Mouse (Mus musculus): ENCODE results near the gene Pawr. TPM values are rescaled to one million over a fixed set of nuclear protein-coding genes. Genes with fewer than 3 reads are reported as not detected.
"Not testable (repeated sequence)": the region's sequence is repeated elsewhere in the genome, so short reads cannot be mapped to it uniquely, and the experiment has no call there.

Pawr gene
- total RNA-seq, 1 experiment from 2014 or later = 10.9 TPM

DNA sequence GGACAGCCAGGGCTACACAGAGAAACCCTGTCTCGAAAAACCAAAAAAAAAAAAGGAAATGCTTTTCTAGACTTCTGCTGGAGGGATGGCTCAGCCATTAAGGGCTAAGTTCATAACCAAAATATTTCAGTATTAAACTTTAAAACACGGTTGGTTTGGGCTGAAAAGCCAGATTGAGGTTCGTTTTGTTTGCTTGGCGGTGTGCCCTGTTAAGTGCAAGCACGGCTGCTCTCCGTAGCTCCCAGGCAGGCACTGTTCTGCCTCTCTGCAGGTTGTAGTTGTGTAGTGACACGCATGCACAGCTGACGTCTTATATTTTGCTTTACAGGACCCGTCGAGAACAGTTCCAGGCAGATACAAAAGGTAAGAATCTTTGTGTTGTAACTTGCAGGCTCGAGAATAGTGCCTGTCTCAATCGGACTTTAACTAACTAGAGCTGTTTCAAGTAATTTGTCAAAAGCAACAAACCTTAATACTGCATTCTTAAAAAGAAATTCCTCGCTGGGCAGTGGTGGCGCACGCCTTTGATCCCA lies 59.5 kb downstream of the Pawr start:
- no peak for DNase-seq

DNA sequence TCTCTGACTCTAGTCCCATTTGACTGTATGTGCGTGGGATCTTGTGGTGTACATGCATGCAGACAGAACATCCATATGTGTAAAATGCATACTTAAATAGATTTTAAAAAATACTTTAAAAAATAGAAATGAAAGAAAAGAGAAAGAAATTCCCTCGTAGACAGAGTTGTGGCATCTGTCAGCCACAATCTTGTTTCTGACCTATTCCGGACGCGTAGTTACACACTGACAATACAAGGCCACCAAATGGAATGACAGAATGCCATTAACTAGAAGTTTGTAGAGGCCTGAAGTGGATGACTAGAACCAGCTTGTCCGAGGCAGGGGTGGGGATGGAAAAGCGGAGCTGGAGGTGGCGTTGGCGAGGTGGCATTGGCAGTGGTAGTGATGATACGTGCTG lies 60.2 kb downstream of the Pawr start:
- no peak for DNase-seq

DNA sequence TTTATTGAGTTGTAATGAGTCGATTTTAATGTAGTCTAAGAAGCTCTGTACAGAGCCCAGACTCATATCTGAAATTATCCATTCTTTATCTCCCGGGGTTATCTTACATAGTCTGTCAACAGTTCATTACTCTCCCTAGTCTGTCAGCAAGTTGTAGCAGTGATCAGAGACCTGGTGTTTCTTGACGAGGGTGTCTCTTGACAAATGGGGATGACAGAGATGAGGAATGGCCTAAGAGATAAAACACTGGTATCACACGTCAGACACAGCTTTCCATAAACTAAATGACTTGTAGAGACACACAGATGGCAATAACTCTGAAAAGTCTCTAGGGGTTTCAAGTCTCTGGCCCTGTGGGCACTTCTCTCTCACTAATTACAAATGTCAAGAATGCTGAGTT lies 62.4 kb downstream of the Pawr start:
- no peak for DNase-seq

DNA sequence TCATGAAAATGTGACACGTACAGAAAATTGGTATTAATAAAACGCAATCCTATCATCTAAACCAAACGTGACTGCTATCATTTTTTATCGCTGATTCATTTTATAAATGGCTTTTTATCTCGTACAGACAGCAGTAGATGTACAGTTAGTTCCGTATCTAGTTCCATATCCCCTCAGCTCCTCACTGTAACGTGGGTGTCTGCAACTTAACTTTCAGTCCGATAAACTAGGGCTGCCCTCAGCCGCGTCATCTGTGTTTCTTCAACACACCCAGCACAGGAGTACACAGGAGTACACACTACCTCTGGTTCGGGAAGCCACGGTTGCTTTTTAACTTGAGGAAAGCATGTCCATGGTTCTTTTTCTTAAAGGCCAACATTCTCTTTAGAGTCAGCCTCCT lies 63.3 kb downstream of the Pawr start:
- DNase-seq = no peak

DNA sequence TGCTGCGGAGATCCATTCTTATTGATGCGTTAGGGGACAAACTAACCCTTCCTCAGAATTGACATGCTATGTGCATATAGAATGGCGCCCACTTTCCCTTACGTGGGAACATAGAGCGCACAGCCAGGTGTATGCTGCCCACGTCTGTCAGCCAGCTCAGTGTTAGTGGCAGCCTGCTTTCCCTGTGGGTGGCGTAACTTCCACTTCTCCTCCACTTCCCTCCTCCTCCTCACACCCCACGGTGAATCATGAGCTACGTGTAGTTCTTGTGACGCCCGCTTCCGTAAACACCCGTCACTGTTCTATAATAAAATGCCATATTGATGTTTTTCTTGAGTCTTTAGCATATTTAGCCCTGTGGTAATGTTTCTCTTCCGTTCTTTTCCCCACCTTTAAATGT lies 63.7 kb downstream of the Pawr start:
- DNase-seq = no peak

DNA sequence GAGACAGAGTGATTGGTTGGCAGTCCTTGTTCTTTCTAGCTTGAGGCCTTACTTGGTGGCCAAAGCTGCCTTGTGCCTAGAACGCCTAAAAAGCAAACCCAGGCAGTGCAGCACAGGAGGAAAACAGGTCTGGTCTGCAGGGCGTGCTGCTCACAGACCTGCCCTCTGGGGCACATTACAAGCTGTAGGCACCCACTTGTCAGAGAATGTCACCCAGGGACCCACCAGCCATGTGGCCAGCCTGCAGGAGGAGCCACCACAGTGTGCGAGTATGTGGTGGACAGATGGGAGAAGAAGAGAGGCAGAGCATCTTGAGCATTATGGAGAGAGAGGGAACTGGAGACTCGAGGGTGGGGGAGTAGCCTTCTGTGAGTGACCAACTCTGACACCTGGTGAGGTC lies 70.8 kb downstream of the Pawr start:
- DNase-seq = no peak

DNA sequence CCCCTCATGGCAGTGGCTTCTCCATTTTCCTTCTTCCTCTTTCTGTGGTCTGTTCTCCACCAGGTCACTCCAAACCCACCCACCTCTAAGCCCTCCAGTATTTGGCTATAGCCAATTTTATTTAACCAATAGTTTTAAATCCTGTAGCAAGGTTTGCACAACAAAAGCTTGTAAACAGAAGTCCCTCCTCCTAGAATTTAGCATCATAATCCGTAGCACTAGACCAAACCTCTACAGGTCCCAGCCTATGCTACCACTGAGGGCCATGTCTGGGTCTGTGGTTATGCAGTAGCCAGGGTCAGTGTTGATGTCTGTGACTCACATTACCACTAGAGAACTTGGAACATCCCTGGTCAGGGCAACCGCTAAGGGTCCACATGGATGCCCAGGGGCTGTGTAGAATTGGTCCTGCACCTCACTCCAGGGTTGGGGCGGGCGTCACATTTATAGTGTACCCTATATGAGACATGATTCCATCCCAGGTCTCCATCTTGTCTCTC lies 71.5 kb downstream of the Pawr start:
- no peak for DNase-seq

DNA sequence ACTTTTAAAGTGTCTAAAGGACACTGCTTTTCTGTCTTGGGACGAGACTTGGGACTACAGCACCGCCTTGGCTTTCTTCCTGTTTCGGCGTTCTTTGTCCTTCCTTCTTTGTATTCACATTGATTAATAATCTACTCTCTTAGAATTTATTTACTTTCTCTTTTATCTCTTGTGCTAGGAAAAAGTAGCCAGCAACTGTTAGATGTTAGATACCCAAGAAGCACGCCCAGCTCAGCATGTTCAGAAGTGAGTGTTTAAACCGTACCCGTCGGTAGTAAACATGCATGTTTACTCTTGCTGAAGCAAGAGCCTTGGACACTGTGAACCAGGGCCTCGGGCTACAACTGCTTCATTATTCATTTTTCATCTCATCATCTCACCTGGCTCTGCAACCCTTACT lies 72.2 kb downstream of the Pawr start:
- DNase-seq = no peak

DNA sequence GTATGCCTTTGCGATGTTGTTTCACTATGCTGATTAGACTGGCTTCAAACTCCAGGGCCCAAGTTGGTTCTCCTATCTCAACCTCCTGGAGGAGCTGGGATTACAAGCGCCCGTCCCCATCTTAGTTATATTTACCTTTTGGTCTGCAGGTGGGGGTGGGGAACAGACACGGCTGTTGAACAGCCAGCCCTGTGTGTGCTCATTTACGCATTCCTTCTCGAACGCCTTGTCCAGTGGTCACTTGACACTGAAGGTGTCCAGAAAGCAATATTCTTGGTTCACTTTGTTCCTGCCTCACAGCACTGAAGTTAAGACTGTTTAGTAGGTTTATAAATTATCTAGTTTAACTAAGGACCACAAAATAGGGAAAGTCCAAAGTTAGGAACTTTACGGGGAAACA lies 73.2 kb downstream of the Pawr start:
- no peak for DNase-seq

DNA sequence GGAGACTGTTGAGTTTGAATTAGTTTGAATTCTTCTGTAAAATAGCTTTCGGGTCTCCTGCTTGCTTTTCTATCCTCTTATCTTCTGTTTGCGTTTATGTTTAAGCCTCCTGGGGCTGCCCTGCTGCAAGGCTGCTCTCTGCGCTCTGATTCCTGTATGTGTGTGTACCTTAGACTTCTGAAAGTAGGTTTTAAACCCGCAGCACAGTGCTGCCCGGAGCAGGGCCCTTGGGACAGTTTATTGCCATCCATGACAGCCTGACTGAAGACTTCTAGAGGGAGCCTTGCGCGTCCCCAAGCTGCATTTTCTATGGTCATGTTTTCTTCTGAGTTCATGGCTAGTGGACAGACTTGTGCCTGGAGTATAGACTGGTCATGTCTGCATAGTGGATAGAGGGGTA lies 74.0 kb downstream of the Pawr start:
- no peak for DNase-seq

DNA sequence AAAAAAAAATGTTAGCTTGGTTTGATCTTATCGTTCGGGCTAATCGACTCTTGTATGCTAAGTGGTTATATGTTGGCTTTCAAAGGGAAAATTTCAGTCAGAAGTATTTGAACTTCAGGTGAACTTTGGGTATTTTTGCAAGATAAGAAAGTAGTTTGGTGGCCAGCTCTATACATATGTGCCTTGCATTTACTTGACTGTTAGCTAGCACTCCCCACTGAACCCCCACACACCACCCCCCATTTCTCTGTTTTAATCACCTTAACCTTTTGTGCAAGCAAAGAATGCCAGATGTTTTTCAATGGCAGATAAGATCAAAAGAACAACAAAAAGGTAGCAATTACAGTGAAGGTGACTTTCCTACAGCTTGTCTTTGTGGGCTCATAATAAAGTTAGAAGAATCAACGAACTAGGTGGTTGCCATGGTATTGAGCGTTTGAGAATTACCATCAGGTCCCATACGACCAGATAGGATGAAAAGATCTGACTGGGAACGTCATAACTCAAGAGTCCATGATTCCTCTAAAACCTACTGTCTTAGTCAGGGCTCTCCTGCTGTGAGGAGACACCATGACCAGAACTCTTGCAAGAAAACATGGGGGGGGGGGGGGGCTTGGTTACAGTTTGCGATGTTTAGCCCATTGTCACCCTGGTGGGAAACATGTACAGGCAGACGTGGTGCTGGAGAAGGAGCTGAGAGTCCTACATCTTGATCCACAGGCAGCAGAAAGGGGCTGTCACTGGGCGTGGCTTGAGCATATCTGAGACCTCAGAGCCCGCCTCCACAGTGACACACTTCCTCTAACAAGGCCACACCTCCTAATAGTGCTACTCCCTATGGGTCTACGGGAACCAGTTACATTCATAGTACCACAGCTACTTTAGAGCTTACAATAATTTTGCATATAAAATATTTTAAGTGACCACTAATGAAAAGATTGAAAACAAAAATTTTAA lies 75.2 kb downstream of the Pawr start:
- DNase-seq = no peak

DNA sequence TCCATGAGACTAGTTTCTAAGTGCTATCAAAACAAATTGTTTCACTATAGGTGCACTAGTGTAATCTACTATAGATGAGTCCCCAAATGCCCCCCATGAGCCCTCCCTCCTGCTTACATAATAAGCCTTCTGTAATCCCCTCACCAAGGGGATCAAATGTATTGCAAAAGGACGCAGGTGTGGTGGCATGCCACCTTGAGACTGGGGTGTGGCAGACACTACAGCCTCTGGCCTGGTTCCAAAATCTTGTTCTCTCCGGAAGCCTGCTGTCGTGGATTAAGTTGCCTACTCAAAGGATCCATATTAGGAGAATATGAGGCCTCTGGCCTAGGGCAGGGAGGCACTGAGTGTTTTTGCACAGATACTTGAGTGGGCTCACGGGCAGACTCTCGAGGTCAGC lies 76.1 kb downstream of the Pawr start:
- DNase-seq = no peak

DNA sequence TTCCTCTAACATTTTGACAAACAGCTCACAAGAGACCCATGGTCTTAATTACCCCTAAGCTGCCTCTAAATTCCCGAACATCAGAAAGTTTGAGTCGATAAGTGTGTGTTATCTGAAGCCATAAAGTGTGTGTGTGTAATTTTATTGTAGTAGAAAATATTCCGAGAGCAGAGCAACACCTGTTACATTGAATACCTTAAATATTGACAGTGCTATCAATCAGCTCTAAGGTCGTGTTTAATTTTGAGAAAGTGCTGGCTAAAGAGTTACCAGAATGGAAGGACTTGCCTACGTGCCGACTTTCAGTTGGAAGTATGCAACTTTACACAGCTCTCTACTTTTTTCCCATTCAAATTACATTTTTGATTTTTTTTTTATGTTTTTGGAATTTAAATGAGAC lies 76.5 kb downstream of the Pawr start:
- DNase-seq = no peak

DNA sequence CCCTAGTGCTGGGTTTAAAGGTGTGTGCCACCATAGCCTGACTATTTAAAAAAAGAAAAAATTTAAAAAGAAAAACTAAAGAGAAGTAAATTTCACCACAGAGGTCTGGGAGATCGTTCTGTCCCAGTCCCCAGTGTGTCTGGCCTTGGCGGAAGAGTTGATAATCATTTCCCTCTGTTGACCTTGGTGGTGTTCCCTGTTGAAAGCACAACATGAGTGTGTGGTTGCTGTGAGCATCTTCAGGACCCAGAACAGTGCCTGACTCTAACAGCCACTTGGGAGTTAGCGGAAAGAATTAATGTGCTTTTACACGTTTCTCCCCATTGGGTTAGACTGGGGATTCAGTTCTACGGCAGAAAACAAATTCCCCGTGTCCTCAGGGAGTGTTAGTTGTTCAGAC lies 77.1 kb downstream of the Pawr start:
- peak; percentile 21 for DNase-seq

DNA sequence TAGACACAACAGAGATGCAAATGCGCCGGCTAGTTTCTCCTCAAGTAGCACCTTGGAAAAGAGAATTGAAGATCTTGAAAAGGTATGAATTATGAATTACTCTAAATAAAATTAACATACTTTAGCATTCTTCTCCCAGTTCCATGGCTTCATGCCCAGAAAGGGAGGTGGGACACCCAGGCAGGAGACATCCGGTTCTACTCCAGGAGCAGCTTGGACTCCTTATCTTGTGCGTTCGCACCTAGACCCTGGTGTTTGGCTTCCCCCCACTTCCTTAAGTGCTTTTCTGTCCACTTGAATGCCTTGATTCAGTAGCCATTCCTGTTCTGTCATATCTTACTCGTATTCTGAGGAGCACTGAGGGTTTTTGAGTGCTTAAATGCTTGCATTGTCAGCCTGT lies 77.6 kb downstream of the Pawr start:
- no peak for DNase-seq

DNA sequence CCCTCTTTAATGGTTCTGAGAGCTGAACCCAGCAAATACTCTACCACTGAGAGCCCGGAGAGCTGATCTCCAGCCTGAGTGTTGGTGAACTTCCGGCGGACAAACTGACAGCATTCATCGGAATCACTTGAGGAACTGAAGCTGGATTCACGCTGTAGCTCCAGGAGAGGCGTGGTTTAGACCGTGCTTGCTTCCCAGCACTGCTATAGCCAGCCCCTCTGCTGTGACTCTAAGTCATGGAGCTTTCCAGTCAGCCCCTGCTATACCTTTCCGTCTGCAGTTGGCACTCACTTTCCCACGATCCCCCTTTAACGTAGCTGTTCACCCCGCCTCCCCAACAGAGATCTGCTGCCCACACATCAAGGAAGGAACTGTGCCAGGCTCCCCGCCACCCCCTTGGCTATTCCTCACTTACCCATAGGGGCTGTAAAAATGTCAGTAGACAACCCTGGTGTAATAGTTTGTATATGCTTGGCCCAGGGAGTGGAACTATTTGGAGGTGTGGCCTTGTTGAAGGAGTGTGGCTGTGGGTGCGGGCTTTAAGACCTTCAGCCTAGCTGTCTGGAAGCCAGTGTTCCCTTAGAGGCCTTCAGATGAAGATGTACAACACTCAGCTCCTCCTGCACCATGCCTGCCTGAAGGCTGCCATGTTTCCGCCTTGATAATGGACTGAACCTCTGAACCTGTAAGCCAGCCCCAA lies 83.2 kb downstream of the Pawr start:
- DNase-seq = no peak

DNA sequence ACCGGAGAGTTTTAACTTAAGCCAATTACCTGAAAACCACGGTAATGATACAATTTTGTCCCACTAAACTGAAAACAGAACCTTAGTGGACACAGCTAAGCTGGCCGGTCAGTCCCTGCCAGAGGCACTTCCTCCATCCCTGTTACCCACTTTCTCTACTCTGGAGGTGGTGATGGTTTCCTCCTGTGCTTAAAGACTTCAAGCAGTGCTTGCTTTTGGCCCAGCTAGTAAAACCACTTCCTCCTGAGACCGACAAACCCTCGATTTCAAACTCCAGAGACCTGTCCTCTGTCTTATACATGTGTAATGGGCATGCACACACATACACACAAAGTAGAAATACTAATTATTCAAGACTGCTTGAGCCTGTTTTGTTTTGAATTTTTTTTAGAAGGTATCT lies 85.5 kb downstream of the Pawr start:
- DNase-seq = no peak

DNA sequence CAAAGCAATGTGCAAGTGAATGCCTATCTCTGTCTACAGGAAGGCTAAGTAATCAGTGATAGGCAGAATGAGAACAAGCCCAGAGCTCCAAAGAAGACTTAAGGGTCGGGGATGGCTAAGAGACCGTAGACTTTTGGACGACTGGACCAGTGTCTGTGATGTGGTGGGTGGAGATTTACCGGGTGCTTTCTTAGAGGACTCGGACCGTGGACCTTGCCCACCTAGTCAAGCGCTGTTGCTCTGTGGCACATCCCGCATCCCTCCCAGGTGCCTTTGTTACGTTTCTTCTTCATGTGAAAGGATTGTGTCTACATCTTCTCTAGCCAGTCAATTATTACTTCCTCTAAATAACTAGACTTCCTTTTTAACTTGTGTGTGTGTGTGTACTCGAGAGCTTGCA lies 98.6 kb downstream of the Pawr start:
- DNase-seq = no peak

DNA sequence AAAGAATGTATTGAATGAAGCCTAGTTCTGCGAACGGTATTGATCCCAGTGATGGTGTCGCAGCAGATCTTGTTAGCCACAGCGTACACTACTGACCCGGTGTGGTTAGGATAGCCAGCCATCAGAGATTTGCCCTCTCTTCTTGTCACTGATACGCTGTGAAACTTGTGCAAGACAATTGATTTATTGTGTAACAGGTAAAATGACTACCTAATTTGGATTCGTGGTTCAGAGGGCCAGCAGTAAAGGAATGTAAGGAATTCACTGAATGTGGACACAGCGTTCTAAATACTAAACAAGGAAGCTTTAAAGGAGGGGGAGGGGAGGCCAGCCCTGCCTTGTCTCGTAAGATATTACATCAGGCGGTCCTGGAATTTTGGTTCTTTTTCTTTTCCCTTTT lies 100.3 kb downstream of the Pawr start:
- no peak for DNase-seq

DNA sequence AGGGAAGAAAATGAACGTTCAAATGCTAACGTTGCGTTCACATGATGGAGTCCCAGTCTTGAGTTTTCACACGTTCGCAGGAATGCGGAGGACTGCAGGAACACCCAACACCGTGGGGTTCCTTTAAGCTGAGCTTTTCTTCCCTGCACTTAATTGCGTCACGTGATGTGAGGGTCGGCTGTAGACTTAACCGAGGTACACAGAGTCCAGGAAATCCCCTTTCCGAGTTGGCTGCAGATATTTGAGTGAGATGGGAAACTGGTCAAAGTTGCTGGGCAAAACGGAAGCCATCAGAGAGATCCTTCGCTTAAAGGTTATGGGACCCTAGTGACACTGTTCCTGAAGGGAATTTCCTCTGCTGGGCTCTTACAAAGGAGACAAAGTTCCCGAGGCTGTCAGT lies 102.1 kb downstream of the Pawr start:
- DNase-seq = peak; percentile 12

DNA sequence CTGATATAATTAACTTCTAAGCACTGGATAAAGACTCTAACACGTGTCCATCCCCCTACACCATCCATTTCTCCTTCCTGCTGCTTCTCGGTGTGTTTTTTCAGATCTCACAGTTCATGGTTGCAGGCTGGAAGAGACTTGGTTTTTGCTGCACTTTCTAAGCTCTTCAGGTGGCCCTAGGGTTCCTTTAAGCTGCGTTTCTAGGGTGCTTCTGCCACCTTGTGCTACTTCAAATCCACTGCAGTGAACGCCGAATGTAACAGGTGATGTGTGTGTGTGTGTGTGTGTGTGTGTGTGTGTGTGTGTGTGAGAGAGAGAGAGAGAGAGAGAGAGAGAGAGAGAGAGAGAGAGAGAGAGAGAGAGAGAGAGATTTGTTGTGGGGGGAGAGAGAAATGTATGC lies 103.7 kb downstream of the Pawr start:
- DNase-seq = peak; percentile 13

DNA sequence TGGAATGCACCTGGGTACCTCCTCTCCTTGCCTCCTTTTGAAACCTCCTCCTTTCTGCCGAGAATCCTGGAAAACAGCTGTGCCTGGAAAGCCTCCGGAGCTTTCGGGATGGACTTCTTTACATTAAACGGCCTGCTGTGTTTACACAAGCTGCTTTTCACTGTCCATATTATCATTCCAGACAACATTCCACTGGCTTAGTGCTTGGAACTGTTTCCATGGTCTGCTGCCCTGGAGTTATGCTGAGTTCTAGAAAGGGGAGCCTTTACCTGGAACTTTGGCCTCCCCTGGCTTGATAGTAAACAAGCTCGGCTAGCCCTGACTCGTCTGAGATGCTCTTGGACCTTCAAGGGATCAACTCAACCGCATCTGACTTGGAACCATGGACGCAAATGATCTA lies 104.4 kb downstream of the Pawr start:
- no peak for DNase-seq

DNA sequence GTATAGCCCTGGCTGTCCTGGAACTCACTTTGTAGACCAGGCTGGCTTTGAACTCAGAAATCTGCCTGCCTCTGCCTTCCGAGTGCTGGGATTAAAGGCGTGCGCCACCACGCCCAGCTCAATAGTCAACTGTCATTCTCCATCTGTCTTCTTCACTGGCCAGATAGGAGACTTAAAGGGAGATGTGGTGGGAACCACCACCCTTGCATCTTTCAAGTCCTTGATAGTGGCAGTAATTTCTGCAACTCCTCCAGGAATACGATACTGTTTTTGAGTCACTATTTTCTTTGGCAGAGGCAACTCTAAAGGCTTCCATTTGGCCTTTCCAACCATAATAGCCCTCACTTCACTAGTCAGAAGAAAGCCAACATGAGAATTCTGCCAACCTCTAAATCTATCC lies 108.3 kb downstream of the Pawr start:
- not testable (repeated sequence) for DNase-seq
